ENCODE assay signal across 9 mouse cellular contexts in the genomic region with DNA sequence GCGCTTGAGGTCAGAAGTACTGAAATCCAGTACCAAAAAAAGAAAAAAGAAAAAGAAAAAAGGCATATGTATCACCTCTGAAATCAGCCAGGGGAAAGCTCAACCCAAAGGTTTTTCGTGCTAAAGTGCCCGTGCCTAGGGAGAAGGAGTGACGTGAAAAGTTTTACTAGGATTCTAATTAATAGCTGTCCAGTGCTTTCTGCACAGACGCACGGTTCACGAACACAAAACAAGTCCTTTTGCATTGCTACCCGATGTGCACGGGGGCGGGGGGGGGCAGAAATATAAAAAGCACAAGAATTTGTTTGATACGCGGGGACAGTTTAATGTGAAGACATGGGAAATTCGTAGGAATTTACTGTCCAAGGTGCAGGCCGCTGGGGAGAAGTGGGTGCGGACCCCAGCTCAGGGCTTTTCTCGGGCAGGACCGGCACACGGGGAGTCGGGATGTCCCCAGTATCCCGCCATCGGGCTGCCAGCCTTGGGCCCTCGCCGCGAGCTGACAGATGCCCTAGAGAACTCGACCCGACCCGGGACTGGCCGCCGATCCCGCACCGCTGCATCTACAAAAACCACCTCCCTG. TPM values are rescaled to one million over a fixed set of nuclear protein-coding genes. Genes with fewer than 3 reads are reported as not detected.
A peak's percentile ranks its signal among the peaks of the same experiment; 100 is the strongest.
DNase-seq lines count a peak whose midpoint lies in the region; ATAC-seq and TF ChIP-seq lines count a peak whose summit lies in the region.
"Had no signal": no experiment of that assay in that cellular context is flagged by ENCODE, and none has a peak within 500 bp of the region (broad histone marks: within the 10 kb centered on the region; RNA-seq: fewer than 3 reads in every experiment).

No protein-coding gene starts in this region.

- peaks cover 4% of the 10 kb centered on the region; the same call in 1 of the 2 replicates for H3K9me3 ChIP-seq in heart, embryonic 14.5 days (ENCODE audit: control insufficient read depth, low read length)
- no peaks in the 10 kb centered on the region for H3K9me3 ChIP-seq in hindbrain, embryonic 11.5 days (ENCODE audit: control insufficient read depth, low read length)
- H3K9me3 ChIP-seq in liver, postnatal 0 days (ENCODE audit: low read length): no peaks in the 10 kb centered on the region; the same call in 1 of the 2 replicates

- peak overlapping the region in 1 of 2 experiments; percentile 57; a peak in 2 of 4 replicates for H3K27ac ChIP-seq in heart, embryonic 14.5 days (replicated peaks in 1 of 2; ENCODE audit: control insufficient read depth in 1 of 2, insufficient read depth in 1 of 2, low read depth in 2 of 2, low read length in 2 of 2)
- H3K27ac ChIP-seq in bone marrow macrophage, adult 2 months (ENCODE audit: insufficient read depth, low read depth, low read length): no peak overlapping the region
- no peak overlapping the region for H3K27ac ChIP-seq in hindbrain, embryonic 11.5 days (ENCODE audit: low read depth, low read length)
- peak overlapping the region; percentile 67 for H3K27ac ChIP-seq in liver, postnatal 0 days (ENCODE audit: low read depth)

- H3K36me3 ChIP-seq in heart, embryonic 14.5 days (ENCODE audit: control insufficient read depth, insufficient read depth, low read length): no peaks in the 10 kb centered on the region
- H3K36me3 ChIP-seq in hindbrain, embryonic 11.5 days (ENCODE audit: control insufficient read depth, insufficient read depth, low read length): no peaks in the 10 kb centered on the region
- no peaks in the 10 kb centered on the region for H3K36me3 ChIP-seq in liver, postnatal 0 days (replicated peaks; ENCODE audit: insufficient read depth, low read length)

- intact Hi-C loops in heart, postnatal 14 days (cut with DNase I): loop anchor here (5.0 kb wide), 2 partner anchors 43 to 58 kb away; a partner anchor contains a TSS

- TF ChIP-seq CTCF in bone marrow macrophage, adult 2 months (IDR thresholded peaks at IDR 0.05; ENCODE audit: low read depth, low read length): no peak
- TF ChIP-seq CTCF in liver, postnatal 0 days (IDR thresholded peaks at IDR 0.05; ENCODE audit: low read depth): no peak

- H3K4me2 ChIP-seq in heart, embryonic 14.5 days (ENCODE audit: low read length): peak overlapping the region; percentile 77
- H3K4me2 ChIP-seq in hindbrain, embryonic 11.5 days (replicated peaks; ENCODE audit: low read depth, low read length): peak overlapping the region; percentile 76
- H3K4me2 ChIP-seq in liver, postnatal 0 days (ENCODE audit: low read depth, low read length): peak overlapping the region; percentile 80

- no peaks in the 10 kb centered on the region for H3K4me1 ChIP-seq in heart, embryonic 14.5 days (ENCODE audit: control insufficient read depth in 2 of 2, insufficient read depth in 2 of 2, low read length in 2 of 2)
- no peaks in the 10 kb centered on the region for H3K4me1 ChIP-seq in bone marrow macrophage, adult 2 months (ENCODE audit: control insufficient read depth, insufficient read depth, low read length)
- H3K4me1 ChIP-seq in hindbrain, embryonic 11.5 days (replicated peaks; ENCODE audit: control insufficient read depth, insufficient read depth, low read length): no peaks in the 10 kb centered on the region; the same call in 1 of the 2 replicates
- H3K4me1 ChIP-seq in liver, postnatal 0 days (ENCODE audit: insufficient read depth): peaks cover 7% of the 10 kb centered on the region; the same call in 1 of the 2 replicates

- peak overlapping the region; percentile 94 for H3K9ac ChIP-seq in heart, embryonic 14.5 days (ENCODE audit: low read length)
- H3K9ac ChIP-seq in hindbrain, embryonic 11.5 days (ENCODE audit: low read depth, low read length): peak overlapping the region; percentile 95
- peak overlapping the region; percentile 84 for H3K9ac ChIP-seq in liver, postnatal 0 days (replicated peaks)

- peak overlapping the region; percentile 80 to 85 for H3K4me3 ChIP-seq in heart, embryonic 14.5 days (ENCODE audit: control insufficient read depth in 1 of 2, insufficient read depth in 1 of 2, low read depth in 1 of 2, low read length in 2 of 2)
- H3K4me3 ChIP-seq in bone marrow macrophage, adult 2 months (ENCODE audit: insufficient read depth, low read length): peak overlapping the region; percentile 95
- peak overlapping the region; percentile 83 for H3K4me3 ChIP-seq in hindbrain, embryonic 11.5 days (ENCODE audit: low read depth, low read length)
- peak overlapping the region; percentile 69 for H3K4me3 ChIP-seq in liver, postnatal 0 days (ENCODE audit: low read depth, low read length)

- no peak for TF ChIP-seq POLR2A in bone marrow macrophage, adult 2 months (IDR thresholded peaks at IDR 0.05; ENCODE audit: borderline replicate concordance, low read depth, low read length)

- DNase-seq in heart, postnatal 14 days: no peak
- DNase-seq in hindbrain, embryonic 11.5 days (ENCODE audit: low spot score): peak; percentile 2
- no peak for DNase-seq in liver, postnatal 0 days
- no peak for DNase-seq in adrenal gland, adult (ENCODE audit: inconsistent age in 2 of 2, low spot score in 1 of 2)
- no peak for DNase-seq in spleen, postnatal 10 days (ENCODE audit: low spot score in 2 of 2)
- no peak for DNase-seq in spleen, adult 12 weeks (ENCODE audit: low spot score)

- peak; percentile 35; the same call in 1 of the 2 replicates for ATAC-seq in heart, embryonic 14.5 days (ENCODE audit: insufficient number of reproducible peaks, insufficient read depth, low FRiP score, low read depth)
- ATAC-seq in hindbrain, embryonic 11.5 days (ENCODE audit: low FRiP score): peak; percentile 51; the same call in 1 of the 2 replicates
- peak; percentile 26 for ATAC-seq in liver, postnatal 0 days

- under 1% methylated on average over 31 of the region's 31 CpGs for WGBS in heart, embryonic 14.5 days
- 1% methylated on average over 31 of the region's 31 CpGs for WGBS in hindbrain, embryonic 11.5 days
- WGBS in liver, postnatal 0 days (ENCODE audit: insufficient replicate concordance): under 1% methylated on average over 31 of the region's 31 CpGs

- TF ChIP-seq EP300 in liver, postnatal 0 days (IDR thresholded peaks at IDR 0.05; ENCODE audit: low read depth): no peak

- no peaks in the 10 kb centered on the region for H3K27me3 ChIP-seq in heart, embryonic 14.5 days (ENCODE audit: control insufficient read depth, insufficient read depth, low read length)
- H3K27me3 ChIP-seq in hindbrain, embryonic 11.5 days (ENCODE audit: control insufficient read depth, insufficient read depth, low read length): no peaks in the 10 kb centered on the region
- H3K27me3 ChIP-seq in liver, postnatal 0 days (ENCODE audit: insufficient read depth, low read length): no peaks in the 10 kb centered on the region

RNA-seq across cellular contexts. Expression of a gene that starts 0.4 kb away (rescaled TPM):
- polyA plus RNA-seq in heart, embryonic 14.5 days (2014; fragmentation: Nextera tagmentation; extraction: Ambion mirVana): 3.9 and 4.6 TPM in 2 replicates
- 1 to 10 TPM; 3.0 to 3.4 TPM for total RNA-seq in heart, postnatal 14 days (2021)
- polyA plus RNA-seq in bone marrow macrophage, adult 2 months (2012; ENCODE audit: insufficient read depth, insufficient read length, missing spikeins): 2.4 TPM in 2 replicates
- polyA plus RNA-seq in hindbrain, embryonic 11.5 days (2014; fragmentation: Nextera tagmentation; extraction: Ambion mirVana): 7.4 and 7.5 TPM in 2 replicates
- 0.47 and 0.54 TPM in 2 replicates for polyA plus RNA-seq in liver, postnatal 0 days (2015; fragmentation: Nextera tagmentation; extraction: Ambion mirVana)
- total RNA-seq: MEL had no signal

RNA-seq across cellular contexts. Expression of a gene that starts 38.8 kb away (rescaled TPM):
- polyA plus RNA-seq in heart, embryonic 14.5 days (2014; fragmentation: Nextera tagmentation; extraction: Ambion mirVana): not detected in 2 replicates
- total RNA-seq in heart, postnatal 14 days (2021): not detected
- polyA plus RNA-seq in bone marrow macrophage, adult 2 months (2012; ENCODE audit: insufficient read depth, insufficient read length, missing spikeins): not detected in 2 replicates
- not detected in 2 replicates for polyA plus RNA-seq in hindbrain, embryonic 11.5 days (2014; fragmentation: Nextera tagmentation; extraction: Ambion mirVana)
- polyA plus RNA-seq in liver, postnatal 0 days (2015; fragmentation: Nextera tagmentation; extraction: Ambion mirVana): not detected in 2 replicates
- total RNA-seq: MEL had no signal

RNA-seq across cellular contexts. Expression of a gene that starts 45.8 kb away (rescaled TPM):
- 171 and 176 TPM in 2 replicates for polyA plus RNA-seq in heart, embryonic 14.5 days (2014; fragmentation: Nextera tagmentation; extraction: Ambion mirVana)
- 10 to 100 TPM; 85.3 to 93.6 TPM for total RNA-seq in heart, postnatal 14 days (2021)
- 72.2 and 75.6 TPM in 2 replicates for polyA plus RNA-seq in bone marrow macrophage, adult 2 months (2012; ENCODE audit: insufficient read depth, insufficient read length, missing spikeins)
- polyA plus RNA-seq in hindbrain, embryonic 11.5 days (2014; fragmentation: Nextera tagmentation; extraction: Ambion mirVana): 167 and 186 TPM in 2 replicates
- 124 and 130 TPM in 2 replicates for polyA plus RNA-seq in liver, postnatal 0 days (2015; fragmentation: Nextera tagmentation; extraction: Ambion mirVana)

RNA-seq across cellular contexts. Expression of a gene that starts 55.3 kb away (rescaled TPM):
- 363 and 384 TPM in 2 replicates for polyA plus RNA-seq in heart, embryonic 14.5 days (2014; fragmentation: Nextera tagmentation; extraction: Ambion mirVana)
- 100 to 1,000 TPM; 688 to 716 TPM for total RNA-seq in heart, postnatal 14 days (2021)
- 42.7 and 46.1 TPM in 2 replicates for polyA plus RNA-seq in bone marrow macrophage, adult 2 months (2012; ENCODE audit: insufficient read depth, insufficient read length, missing spikeins)
- 82.1 and 85.7 TPM in 2 replicates for polyA plus RNA-seq in hindbrain, embryonic 11.5 days (2014; fragmentation: Nextera tagmentation; extraction: Ambion mirVana)
- 30.5 and 32.2 TPM in 2 replicates for polyA plus RNA-seq in liver, postnatal 0 days (2015; fragmentation: Nextera tagmentation; extraction: Ambion mirVana)
